Mouse (Mus musculus): ENCODE data around the gene Atp13a2.

GRCm38 (mm10) chr4:140944961-140945442, 41.7 kb upstream of the Atp13a2 start:
- TF ChIP-seq ZNF384 (IDR thresholded peaks at IDR 0.05; ENCODE audit: low read depth, low read length): no peak
- no peak for TF ChIP-seq HCFC1 (IDR thresholded peaks at IDR 0.05; ENCODE audit: borderline replicate concordance, insufficient read depth, low read length)
- no peak for TF ChIP-seq ZC3H11A (IDR thresholded peaks at IDR 0.05; ENCODE audit: borderline replicate concordance, low read depth, low read length)
